Mouse (Mus musculus) layer of hippocampus, adult 11-12 months (tissue): ENCODE measurements around the gene Nthl1.
A peak's percentile ranks its signal among the peaks of the same experiment; 100 is the strongest.

Source experiments
- DNase-seq: peaks from one replicate; pipeline ENCODE4 v3.0.0; 2022; ENCODE audit warnings: low spot score

Gene Nthl1

DNA sequence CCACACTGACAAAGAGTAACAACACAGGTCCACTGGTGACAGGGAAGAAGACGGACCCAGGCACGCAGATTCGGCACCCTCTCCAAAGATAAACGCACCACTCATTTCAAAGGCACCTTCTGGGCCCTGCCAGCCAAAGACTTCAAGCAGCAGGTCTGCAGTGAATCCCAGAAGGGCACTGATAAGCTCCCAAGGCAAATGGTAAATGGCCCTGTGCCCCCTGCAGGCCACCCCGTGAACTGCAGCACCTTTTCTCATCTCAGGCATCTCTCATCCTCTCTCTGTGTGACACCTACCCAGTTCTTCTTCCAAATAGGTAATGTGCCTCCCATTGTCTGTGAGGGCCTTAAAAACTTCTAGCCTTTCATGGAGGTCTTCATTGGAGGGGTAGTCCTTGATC lies 3.8 kb upstream of the Nthl1 start:
- peak; percentile 86 for DNase-seq

DNA sequence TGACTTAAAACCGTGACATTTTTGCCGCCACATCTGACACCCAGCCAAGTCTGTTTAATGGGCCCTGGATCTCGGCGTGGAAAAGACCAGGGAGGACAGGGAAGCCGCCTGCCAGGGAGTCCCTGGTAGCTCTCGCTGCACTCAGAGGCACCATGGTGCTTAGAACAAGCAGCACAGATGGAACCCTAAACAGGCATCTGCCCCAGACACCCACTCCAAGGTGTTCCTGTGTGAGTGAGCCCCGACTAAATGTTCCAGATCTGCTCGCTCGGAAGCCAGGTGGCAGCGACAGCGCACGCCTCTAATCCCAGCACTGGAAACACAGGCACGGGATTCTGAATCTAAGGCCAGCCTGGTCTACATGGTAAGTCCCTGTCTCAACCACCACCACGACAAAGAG lies 2.4 kb upstream of the Nthl1 start:
- peak; percentile 86 for DNase-seq

DNA sequence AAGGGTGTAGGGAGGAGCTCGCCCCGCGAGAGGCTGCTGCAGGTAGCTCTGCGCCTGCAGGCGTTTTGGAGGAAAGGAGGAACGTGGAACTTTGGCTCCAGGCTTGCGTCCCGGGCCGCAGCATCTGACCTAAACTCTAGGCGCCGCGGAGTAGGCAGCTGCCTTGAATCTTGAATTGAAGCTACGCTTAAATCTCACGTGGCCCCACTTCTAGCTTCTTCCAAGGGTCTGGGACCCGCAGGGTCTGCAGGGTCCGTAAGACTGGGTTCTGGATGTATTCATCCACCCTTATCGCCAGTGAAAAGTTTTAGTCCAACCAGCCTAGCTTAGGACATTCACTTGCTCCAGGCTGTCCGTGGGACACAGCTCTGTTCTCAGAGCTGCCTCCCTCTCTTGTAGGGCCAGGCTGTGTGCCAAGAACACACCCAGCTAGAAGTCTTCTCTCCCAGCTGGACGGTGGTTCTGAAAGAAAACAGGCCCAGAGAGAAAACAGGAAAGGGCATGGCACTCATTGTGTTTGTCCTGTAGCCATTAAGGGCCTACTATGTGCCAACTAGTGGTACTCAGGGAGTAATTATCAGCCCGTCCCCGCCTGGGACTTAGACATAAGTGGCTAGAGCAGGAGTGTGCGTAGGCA lies 451 bp downstream of the Nthl1 start:
- no peak for DNase-seq

DNA sequence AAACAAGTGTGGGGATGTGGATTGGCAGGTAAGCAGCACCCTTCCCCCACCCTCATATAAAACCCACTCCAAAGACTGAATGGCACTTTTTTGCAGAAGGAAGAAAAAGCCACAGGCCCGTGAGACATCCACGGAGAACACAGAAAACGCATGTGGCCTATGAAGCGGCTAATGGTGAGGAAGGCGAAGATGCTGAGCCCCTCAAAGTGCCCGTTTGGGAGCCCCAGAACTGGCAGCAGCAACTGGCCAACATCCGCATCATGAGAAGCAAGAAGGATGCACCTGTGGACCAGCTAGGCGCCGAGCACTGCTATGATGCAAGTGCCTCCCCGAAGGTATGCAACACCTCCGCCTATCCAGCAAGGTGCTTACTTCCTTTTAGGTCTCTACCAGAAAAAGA lies 1.4 kb downstream of the Nthl1 start:
- no peak for DNase-seq

DNA sequence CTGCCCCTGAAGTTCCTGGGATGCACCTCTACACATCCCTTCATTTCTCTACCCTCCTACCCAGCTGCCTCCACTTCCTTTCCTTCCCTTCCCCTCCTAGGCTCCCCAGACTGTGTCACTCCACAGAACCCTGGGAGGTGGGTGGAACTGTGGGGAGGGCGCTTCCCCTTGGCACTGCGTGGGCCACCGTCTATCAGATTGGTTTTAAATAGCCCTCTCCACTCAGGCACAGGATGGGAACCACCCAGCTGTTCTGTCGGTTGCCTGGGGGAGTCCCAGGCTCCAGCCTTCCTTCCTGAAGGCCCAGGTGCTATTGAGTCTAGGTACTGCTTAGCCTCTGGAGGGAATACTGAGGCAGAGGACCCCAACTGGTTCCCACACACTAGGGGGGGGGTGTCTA lies 2.5 kb downstream of the Nthl1 start:
- DNase-seq, result no peak

DNA sequence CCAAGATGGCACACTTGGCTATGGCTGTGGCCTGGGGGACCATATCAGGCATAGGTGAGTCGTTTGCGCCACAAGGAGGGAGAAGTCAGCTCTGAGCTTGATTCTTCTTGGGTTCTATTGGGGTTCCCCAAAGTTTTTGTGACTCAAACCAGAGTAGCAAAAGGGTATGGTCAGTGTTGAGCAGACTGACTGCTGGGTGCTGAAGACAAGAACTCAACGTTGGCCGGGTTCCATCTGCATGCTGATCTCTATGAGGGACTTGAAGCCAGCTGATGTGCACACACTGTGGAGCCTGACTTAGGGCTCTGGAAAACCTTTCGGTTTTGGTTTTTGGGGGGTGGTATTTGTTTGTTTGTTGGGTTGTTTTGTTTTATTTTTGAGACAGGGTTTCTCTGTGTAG lies 3.2 kb downstream of the Nthl1 start:
- DNase-seq, result no peak

DNA sequence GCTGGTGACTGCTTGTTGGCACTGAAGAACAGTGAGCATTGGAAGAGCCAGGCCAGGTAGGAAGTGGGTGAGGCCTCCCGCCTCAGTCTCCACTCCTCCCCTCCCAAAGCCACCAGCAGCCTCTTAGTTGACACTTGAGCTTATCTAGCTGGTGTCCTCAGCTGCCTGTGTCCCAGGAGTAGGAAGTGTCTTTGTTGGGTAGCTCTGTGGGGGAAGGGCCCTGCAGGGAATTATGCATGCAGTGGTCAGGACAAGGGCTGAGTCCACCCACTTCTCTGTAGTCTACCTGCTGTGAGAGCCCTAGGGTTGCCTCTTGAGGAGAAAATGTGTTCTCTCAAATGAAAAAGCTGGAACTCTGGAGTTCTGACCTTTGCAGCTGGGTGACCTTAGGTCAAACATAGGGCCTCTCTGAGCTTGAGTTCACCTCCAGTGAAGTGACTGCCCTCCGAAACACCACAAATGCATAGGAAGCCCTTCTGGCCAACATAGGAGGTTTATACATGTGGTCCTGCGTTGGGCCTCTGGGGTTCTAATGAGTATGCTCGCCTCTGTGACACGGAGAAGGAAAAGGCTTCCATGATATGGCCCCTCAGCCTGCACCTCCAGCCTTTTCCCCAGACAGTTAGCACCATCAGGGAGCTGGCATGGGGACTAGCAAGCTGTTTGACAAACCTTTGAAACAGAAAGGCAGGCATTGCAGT lies 4.5 kb downstream of the Nthl1 start:
- no peak for DNase-seq

DNA sequence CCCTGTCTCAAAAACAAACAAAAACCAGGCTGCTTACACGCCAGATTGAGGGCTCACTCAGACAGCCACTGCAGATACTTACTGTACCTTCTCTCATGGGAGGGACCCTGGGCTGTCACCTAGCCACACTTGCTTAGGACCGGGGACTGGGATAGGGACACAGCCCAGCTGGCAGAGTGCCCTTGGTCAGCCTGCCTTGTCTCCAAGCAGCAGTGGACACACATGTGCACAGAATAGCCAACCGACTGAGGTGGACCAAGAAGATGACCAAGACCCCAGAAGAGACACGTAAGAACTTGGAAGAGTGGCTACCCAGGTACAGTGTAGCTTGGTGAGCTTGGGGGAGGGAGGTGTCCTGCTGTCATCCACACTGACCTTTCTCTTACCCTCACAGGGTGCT lies 5.7 kb downstream of the Nthl1 start:
- DNase-seq, result no peak

DNA sequence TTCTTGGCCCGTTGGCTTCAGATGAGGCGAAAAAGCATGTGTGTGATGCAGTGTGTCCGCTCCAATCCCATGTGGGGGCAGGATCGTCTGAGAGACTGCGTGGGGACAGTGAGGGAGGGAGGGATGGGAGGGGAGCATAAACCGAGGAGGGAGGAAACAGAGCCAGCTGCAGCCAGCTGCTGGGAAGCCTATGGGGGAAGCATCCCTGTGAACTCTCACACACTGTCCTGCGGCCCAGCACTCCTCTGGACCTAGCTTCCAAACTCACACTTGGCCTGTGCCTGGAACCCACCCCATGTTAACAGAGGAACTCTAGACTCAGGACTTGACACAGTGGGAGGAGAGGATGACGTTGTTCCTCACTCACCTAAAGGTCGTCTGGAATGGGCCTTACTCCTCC lies 6.4 kb downstream of the Nthl1 start:
- no peak for DNase-seq

DNA sequence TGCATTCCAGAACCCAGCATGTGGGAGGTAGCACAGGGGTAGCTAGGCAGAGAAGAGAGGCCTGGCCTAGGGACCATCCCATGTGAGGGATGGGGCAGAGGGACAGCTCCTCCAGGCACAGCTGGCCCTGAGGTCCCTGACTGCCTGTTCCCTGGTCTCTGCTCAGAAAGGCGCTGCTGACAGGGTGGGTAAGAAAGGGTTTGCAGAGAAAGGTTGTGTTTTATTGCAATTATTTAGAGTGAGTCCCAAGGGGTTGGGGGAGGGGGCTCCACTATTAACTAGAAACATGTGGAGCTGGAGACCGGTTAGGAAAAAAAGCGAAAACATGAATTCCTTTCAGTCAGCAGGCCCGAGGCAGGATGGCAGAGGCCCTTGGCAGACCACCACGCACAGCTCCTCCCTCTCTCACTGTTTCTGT lies 7.1 kb downstream of the Nthl1 start:
- DNase-seq, result no peak

DNA sequence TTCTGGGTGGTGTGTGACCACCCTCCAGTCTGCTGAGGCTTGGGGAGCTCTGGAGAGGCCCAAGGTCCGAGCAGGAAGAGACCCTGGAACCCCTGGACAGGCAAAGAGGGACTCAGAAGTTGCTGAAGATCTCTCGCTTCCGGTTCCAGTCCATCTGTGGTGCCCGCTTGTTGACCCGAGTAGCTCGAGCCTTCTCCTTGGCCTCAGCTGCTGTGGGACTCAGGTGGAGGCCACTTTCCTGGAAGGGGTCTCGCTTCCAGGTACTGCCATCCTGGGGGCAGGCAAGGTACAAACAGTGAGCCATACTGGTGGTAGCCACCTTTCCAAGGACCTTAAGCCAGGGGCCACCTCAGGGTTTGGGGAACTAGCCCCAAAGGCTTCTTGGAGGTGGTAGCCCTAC lies 7.6 kb downstream of the Nthl1 start:
- DNase-seq, result no peak

DNA sequence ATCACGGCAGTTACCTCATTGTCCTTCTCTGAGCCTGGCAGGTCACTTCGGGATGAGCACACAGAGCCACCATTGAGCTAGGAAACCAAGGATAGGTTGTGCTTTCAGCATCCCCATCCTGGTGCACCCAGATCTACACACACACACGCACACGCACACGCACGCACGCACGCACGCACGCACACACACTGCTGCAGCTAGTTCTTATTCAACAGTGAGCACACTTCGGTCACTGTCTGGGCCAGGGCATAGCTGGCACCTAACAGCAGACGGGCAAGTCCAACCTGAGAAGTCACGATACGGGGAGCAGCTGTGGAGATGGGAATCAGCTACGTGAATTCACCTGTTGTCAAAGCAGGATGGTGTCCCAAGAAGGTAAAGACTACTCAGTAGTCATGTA lies 8.1 kb downstream of the Nthl1 start:
- no peak for DNase-seq

DNA sequence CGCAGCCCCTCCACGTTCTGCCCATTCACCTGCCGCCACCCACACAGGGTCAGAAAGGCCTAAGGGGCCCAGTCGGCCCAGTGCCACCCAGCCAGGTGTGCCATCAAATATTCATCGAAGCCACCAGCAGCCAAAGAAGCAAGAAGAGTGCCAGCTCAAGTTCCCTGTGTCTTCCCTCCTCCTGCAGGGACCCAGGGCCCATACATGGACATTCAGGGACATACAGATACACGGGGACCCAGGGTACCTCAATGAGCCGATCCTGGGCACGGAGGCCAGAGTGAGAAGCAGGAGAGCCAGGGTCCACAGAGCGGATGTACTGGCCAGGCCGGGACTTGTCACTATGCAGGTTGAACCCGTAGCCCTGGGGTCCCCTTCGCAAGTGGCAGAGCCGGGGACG lies 9.5 kb downstream of the Nthl1 start:
- DNase-seq, result no peak

DNA sequence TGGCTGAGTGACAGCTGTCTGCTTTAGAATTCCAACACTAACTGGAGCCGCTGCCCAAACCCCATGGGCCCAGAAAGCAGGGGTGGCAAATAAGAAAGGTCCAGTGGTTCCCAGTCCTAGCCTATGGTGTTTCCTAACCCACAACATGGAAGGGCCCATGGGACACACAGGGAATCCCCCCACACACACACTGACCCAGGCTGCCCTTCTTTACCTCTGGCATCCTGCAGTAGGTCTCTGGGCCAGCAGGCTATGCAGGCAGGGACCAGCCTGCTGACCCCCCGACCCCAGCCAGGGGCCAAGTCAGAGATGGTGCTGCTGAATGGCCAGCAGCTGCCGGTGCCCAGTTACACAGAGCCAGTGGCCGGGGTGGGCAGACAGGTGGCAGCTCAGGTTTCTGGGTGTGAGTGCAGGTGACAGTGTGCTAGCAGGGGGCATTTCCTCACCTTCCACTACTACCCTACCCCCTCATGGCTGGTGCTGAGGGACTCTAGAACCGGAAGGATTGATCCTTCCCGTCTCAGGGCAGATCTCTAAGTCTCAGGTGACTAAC lies 10.4 kb downstream of the Nthl1 start:
- no peak for DNase-seq

DNA sequence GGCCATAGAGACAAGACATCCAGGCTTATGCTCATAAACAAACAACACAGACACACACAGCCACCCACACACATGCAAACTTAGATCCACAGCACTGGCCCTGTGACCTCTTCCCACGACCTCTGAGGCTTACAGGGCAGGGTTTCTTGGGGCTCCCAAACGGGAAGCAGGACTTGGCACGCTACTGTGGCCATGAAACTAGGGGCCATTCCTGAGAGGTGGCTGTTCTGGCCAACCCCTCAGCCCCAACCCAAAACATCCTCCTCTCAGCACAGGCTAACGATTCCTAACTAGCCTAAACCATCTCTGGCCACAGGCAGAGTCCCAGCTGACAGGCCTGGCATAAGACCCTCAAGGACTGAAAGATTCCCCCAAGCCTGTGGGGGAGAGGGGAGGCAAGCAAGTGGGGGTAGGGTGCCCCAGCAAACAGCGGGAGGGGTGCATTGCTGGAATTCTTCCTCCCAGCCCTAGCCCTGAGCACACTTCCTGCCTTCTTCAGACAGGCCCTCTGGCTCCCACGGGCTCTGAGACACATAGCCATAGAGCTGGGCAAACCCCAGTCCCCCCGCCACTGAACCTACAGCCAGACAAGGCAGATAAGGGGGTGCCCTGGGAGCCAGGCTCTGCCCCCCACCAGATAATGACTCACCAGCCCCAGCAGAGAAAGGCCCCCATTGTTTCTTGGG lies 11.7 kb downstream of the Nthl1 start:
- DNase-seq, result no peak

DNA sequence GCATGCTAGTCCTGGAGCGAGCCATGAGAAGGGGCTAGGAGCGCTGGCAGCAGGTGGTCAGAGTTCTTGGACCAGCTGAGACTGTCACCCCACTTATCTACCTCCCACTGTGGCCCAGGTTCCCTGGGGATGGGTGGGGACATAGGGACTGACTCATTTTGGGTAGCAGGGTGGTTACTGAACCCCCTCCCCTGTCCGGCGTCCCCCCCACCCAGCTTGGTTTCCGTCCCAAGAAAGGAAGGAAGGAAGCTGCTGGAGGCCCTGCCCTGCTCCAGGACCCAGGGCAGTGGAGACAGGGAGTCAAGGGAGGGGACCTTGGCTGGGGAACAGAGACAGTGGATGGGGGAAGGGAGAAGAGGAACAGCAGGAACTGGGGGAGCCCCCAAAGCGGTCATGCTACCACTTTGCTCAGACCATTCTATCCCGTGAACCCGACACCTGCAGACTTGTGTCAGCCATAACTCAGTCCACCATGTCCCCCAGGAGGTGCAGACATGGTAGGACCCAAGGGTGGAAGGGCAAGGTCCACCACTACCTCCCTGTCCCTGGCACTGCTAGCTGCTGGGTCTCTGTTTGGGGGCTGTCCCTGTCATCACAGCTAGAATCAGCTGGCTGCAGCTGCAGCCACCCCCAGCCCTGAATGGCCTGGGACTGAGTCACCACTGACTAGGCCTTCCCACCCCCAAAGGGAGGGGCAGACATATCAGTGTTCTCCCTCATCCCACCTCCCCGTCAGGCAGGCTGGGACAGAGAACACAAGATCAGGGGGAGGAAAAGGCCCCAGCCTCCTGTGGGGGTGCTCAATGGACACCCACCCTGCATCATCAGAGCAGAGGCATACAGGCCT lies 12.6 kb downstream of the Nthl1 start:
- DNase-seq, result no peak

DNA sequence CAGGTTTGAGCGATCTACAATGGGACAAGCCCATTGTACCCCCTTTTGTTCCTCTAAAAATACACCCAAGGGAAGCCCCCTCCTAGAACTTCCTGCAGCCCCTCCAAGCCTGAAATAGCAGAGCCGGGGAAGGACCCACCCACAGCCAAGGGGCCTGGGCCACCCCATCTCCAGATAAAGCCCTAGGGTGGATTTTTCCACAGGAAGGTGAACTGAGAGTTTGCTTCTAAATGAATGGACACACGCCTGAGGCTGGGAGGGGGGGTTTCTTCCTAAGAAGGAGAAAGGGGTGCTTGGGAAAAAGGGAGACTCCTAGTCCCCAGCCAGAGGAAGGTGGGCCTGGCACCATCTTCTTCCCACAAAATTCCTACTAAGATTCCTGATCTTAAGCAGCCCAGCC lies 13.4 kb downstream of the Nthl1 start:
- DNase-seq, result no peak

DNA sequence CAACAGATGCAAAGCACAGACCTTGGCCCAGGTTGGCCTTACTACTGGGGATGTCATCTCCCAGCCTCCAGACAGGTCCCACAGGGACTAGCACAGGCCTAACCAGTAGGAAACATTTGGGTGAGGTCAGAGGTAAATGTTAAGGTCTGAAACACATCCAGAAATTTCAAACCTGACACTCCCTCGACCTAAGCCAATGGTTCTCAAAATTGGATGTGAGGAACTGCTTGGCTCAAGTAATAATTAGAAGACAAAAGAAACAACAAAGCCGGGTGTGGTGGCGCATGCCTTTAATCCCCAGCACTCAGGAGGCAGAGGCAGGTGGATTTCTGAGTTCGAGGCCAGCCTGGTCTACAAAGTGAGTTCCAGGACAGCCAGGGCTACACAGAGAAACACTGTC lies 13.9 kb downstream of the Nthl1 start:
- DNase-seq, result no peak

DNA sequence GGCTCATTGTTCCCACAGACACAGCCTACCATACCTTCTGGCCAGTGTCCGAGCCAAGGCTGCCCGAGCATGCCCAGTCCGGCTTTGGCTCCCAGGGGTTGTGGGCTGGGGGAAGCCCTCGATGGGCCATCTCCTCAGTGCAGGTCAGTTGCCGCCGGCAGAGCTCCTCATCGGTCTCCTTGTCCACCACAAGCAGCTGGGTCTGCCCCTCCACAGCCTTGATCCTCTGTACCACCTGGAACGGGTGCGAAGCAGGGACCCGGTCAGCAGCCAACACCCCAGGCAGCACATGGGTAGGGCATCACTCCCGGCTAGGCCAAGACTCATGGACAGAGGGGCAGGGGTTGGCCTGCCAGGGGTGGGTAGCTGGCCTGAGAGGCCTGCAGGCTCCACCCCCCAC lies 15.0 kb downstream of the Nthl1 start:
- no peak for DNase-seq

DNA sequence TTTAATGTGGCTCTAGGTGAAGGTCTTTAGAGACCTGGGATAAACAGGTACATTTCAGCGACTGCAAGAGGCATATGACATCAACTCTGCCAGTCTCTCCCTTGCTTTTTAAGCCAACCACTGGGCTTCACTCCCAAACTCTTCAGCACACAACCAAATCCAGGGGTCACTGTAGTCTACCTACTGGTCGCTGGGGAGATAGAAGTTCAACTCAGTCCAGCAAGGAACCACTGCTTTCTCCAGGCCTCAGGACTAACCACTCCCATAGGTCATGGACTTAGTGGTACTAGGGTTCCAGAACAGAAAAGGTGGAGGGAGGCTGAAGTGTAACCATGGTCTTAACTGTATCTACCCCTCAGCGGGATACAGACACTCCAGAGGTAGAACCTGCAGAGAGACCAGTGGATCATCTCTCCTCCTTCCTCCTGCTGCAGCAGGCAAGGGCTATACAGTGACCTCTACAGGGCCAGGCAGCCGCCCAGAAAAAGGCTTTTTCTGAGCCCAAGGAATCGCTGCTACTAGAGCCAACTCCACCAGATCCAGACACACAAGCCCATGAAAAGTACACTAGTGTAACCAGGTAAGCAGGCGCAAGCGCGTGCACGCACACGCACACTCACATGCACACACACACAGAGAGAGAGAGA lies 16.4 kb downstream of the Nthl1 start:
- no peak for DNase-seq

DNA sequence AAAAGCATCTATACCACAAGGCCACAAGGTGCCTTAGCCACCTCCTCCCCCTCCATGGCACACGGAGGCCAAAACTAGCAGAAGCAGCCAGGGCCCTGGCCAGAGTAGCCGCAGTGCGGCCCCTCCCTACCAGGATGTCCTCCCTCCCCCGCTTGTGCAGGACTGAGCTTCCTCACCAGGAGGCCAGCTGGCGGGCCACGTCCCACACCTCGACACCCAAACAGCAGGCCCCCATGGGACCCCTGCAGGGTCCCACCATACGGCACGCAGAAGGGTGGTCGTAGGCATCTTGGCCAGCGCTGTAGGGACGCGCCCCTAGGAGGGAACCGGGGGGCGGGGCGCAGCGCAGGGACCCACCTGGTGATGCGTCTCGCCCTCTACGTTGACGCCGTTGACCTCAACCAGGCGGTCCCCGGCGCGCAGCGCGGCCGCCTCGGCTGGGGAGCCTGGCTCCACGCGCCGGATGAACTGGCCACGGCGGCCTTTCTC lies 17.1 kb downstream of the Nthl1 start:
- no peak for DNase-seq
